Mouse (Mus musculus): ENCODE results near the gene Spire2.
"Not testable (repeated sequence)": the region's sequence is repeated elsewhere in the genome, so short reads cannot be mapped to it uniquely, and the experiment has no call there.

Spire2 gene

DNA sequence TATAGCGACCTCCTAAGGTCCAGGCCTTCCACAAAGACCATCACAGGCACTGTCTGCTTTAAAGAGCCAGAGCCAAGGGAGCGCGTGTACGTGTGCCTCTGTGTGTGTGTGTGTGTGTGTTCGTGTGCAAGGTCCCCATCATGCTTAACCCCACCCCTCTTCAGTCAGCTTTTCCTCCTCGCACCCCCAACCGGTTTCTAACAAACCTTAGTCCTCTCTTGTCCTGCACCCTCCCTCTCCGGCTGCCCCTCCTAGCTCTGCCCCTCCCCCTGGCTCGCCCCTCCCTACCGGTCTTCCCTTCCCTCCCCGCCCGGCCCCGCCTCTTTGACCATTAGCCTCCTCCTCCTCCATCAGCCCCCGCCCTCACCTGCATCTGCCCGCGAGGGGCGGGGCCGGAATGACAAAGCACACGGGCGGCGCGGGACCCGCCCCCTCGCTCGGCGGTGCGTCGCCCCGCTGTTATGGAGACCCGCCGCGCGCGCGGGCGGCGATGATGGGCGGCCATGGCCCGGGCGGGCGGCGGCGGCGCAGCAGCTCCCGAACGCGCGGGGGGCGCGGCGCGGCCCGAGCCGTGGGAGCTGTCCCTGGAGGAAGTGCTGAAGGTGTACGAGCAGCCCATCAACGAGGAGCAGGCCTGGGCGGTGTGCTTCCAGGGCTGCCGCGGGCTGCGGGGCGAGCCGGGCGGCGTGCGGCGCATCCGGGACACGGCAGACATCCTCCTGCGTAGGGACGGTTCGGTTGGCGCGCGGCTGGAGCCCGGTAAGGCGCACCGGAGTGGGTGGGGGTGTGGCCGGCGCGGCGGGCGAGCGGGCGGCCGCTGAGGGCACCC is at the start of gene Spire2:
Spire2 (plus strand) TSS at position 452 of the 829 bp plus-strand sequence.
- in situ Hi-C loops (cut with MboI, MseI) = no loop called here

DNA sequence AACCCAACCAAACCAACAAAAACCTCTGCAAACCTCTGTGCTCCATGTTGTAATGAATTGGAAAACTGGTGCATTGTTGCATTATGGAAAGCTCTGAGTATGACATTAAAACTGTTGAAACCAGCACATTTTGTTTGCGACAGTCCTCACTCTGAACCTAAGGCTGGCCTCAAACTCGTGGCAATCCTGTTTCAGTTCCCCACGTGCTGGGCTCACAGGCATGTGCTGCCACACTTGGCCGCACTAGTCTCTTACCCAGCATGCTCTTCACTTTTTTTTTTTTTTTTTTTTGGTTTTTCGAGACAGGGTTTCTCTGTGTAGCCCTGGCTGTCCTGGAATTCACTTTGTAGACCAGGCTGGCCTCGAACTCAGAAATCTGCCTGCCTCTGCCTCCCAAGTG is 49.5 kb upstream of the Spire2 start:
- in situ Hi-C loops (cut with MboI, MseI) = not testable (repeated sequence)

DNA sequence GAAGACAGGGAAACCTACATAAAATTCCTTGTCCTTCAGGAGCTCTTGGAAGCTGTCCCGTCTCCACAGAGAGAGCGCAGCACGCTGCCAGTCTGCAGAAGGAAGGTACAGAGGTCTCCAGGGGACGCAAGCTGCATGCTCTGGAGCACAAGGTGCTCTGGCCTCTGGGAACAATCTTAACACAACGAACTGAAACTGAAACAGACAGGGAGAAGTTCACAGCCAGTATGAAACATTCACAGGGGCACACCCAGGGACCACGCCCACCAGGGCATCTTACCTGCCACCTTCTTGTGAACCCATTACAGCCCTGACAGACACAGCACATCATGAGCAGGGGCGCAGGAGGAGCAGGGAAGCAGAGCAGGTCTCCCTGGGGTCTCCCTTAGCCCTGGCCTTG is 48.5 kb upstream of the Spire2 start:
- in situ Hi-C loops (cut with MboI, MseI) = no loop called here

DNA sequence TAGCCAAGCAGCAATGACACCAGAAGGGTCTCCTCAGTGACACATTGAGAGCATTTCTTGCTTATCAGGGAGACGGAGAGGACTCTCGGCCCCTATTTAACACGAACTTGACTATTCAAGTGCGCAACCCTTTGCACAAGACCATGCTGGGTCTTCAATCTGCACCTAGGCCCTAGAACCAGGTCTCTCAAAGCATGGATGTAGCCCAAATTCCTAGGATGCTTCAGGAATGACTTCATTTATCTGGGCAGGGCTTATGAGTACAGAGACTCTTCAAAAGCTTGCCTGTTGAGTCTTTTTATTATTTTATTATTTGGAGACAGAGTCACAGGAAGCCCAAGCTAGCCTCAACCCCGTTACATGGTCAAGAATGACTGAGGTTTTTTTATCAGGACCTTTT is 48.0 kb upstream of the Spire2 start:
- in situ Hi-C loops (cut with MboI, MseI) = no loop called here

DNA sequence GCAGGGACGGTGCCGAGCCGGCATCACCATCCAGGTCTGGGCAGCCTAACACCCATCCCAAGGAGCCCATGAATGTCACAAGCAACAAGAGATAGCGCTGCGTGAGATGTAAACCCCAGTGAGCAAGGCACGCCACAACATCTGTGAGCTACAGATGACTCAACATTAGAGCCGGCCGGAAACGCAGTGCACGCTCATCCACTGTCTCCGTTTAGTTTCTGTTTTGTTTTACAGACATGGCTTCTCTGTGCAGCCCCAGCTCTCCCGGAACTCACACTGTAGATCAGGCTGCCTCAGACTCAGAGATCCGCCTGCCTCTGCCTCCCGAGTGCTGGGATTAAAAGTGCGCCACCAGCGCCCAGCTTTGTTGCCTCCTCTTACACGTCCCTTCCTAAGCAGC is 45.2 kb upstream of the Spire2 start:
- in situ Hi-C loops (cut with MboI, MseI) = no loop called here

DNA sequence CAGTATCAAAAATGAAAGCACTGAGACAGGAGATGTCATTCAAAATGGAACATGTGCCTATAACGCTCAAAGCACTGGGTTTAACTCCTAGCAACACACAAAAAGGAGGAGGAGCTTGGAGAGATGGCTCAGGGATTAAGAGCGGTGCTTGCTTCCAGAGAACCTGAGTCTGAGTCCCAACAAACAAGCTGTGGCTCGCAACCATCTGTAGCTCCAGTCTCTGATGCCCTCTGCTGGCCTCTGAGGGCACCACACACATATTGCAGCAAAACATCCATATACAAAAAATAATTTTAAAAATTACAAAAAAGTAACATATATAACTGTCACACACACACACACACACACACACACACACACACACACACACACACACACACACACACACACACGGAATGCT is 42.3 kb upstream of the Spire2 start:
- in situ Hi-C loops (cut with MboI, MseI) = no loop called here

DNA sequence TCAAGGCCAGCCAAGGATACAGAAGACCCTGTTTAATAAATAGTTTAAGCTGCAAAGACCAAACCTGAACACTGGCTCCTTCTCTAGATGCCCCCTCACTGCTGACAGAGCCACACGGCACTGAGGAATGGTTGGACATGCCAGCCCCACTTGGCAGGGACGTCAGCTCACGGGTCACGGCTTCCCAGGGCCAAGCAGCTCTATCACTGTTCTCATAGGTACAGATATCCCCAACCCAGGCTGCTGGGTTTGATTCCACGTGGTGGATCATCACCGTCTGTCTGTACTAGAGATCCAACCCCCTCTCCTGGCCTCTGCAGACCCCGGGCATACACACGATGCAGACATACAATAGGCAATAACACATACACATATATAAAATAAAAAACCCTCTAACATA is 41.8 kb upstream of the Spire2 start:
- in situ Hi-C loops (cut with MboI, MseI) = no loop called here

DNA sequence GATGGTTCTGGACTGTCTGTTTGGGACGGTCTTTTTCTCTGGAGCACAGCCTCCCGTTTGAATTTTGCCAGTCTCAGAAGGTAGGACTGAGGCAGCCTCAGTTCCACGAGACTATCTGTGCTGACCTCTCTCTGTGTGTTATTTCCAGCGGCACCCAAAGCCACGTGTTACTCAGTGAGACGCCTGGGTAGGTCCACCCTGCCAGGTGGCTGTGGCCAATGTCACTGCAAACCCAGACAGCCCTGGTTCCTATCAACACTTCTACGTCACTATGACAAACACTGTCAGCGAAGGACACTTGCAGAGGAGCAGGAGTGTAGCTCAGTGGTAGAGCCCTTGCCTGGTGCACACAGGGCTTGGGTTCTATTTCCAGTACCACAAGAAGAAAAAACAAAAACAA is 40.8 kb upstream of the Spire2 start:
- in situ Hi-C loops (cut with MboI, MseI) = no loop called here

DNA sequence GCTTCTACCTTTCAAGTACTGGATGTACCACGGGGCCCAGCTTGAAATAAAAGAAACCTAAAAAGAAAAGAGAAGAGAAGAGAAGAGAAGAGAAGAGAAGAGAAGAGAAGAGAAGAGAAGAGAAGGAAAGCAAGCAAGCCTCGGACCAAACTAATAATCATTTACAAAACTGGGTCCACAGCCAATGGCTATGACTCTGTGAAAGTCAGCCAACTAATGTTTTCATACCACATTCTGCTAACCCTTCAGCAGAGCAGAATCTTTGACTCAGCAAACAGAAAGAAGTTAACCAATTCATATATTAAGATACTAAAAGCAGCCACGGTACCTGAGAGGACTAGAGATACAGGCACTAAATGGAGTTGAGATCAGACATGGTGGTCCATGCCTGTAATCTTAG is 40.2 kb upstream of the Spire2 start:
- in situ Hi-C loops (cut with MboI, MseI) = no loop called here

DNA sequence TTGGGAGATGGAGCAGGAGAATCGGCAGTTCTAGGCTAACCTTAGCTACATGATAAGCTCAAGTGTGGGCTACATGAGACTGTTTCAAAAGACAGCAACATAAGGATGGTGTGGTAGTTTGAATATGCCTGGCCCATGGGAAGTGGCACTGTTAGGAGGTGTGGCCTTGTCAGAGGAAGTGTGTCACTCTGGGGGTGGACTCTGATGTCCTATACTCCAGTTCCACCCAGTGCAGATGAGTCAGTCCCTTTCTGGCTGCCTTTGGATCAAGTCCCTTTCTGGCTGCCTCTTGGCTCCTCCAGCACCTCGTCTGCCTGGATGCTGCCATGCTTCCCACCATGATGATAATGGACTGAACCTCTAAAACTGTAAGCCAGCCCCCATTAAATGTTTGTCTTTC is 39.7 kb upstream of the Spire2 start:
- in situ Hi-C loops (cut with MboI, MseI) = no loop called here

DNA sequence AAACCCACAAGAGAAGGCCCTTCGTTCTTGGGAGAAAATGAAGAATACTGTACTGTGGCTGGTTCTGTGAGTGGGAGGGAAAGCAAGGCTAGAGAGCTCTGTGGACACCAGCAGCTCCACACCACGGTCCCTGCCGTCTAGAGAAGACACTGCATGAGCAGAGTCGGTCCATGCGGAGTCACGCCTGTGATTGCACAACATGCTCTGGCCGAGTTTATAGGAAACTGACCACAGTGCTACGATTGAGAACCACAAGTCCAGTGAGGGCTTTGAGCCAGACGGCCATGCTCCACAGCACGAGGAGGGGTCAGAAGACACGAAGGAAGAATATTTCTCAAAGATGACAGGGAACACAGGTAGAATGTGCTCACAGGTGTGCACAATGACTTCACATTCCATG is 34.2 kb upstream of the Spire2 start:
- in situ Hi-C loops (cut with MboI, MseI) = no loop called here

DNA sequence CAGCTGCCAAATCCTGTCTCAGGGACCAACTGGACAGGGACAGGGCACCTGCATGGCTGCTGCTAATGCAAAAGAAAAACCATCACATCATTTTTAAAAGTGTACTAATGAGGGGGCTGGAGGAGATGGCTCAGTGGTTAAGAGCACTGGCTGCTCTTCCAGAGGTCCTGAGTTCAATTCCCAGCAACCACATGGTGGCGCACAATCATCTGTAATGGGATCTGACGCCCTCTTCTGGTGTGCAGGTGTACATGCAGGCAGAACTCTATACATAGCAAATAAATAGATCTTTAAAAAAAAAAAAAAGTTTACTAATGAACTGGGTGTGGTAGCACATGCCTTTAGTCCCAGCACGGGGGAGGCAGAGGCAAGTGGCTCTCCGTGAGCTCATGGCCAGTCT is 23.8 kb upstream of the Spire2 start:
- in situ Hi-C loops (cut with MboI, MseI) = loop anchor here (10.0 kb wide), 1 partner anchor 1676 kb away; no protein-coding TSS in a partner anchor

DNA sequence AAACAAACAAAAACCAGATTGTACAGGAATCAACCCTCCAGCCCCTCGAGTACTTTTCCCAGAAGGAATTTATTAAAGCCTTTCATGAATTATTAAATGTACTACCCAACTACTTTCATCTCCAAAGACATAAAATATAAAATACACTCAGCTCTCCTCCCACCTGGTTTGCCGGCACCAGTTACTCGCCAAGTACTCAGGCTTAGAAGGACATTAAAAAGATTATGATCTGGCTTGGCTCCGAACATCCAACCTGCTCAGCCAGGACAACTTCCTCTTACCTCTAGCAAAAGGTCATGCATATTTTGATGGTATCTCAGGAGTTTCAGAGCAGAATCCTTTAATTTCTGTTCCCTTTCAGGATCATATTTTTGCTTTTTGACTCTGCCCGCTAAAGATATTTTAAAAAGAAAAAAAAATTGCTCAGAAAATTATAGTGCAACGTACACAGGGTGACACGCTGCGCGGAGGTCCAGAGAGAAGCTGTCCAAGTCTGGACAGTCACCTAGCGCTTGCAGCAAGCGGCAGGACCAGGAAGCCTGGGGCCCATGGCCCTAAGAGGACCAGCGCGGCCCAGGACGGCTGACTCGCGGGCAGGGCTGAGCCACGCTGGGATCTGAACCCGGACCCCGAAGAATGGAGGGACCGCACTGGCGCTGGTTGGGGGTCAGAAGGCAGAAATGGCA is 14.6 kb upstream of the Spire2 start:
- in situ Hi-C loops (cut with MboI, MseI) = no loop called here

DNA sequence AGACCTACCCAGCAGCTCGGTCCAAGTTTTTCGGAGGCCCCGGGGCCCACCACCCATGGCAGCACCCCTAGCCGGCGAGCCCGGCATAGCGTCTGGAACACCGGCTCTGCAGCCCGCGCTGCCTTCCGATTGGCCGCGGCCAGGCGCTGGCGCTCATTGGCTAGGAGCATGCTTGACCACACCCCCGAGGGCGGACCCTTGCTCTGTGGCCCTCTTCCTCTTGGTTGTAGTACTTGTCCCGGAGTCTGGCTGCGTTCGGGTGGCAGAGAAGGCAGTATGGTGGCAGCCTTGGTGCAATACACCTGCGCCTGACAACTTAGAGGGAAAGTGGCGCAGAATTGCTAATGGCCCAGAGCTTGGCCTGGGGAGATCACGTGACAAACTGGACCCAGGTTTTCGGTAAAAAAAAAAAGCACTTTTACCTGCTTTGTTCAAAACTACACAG is 14.0 kb upstream of the Spire2 start, which contains the start of gene Fanca:
Fanca (minus strand) TSS at position 110 of the 445 bp plus-strand sequence.
- in situ Hi-C loops (cut with MboI, MseI) = no loop called here

DNA sequence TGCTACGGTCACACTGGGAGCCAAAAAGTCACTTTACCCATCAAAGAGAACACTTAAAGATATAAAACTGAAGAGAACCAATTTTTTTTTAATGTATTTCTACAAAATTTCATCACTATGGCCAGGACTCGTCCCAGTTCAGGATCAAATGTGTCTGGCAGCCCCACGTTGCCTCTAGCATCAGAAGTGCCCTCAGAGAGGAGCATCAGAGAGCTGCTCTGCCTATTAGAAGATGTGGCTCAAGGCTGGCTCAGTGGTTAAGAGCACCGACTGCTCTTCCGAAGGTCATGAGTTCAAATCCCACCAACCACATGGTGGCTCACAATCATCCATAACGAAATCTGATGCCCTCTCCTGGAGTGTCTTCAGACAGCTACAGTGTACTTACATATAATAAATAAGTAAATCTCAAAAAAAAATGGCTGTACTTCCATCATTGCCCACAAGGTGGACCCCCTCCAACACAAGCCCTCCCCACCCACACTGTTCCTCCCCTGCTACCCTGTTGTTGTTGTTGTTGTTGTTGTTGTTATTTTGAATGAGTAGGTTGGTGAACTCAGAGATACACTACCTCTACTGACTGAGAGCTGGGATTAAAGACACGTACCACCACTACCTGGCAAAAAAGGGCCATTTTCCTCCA is 12.9 kb upstream of the Spire2 start:
- in situ Hi-C loops (cut with MboI, MseI) = no loop called here

DNA sequence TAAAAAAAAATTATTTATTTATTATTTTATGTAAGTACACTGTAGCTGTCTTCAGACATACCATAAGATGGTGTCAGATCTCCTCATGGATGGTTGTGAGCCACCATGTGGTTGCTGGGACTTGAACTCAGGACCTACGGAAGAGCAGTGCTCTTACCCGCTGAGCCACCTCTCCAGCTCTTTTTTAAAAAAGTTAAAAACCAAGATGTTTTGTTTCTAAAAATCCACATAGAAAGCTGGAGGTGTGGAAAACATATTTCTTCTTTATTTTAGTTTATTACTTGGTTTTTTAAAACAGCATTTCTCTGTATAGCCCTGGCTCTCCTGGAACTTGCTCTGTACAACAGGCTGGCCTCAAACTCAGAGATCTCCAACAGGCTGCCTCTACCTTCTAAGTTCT is 4.0 kb upstream of the Spire2 start:
- in situ Hi-C loops (cut with MboI, MseI) = no loop called here

DNA sequence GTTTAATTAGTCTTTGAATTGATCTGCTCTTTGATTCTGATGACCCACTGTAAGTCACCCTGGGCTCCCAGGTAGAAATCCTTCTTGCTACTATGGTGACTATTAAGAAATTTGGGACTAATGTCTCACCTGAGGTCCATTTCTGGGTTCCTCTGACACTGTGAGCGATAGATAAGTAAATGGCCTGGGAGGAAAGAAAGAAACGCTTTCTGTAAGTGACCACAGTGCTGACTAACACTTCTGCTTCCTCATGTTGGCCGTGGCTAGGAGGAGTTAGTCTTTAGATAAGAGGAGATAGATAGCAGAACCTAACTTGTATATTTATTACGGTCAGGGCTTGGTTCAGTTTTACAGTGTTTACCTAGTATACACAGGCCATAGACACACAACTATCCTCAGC is 3.2 kb upstream of the Spire2 start:
- in situ Hi-C loops (cut with MboI, MseI) = no loop called here

DNA sequence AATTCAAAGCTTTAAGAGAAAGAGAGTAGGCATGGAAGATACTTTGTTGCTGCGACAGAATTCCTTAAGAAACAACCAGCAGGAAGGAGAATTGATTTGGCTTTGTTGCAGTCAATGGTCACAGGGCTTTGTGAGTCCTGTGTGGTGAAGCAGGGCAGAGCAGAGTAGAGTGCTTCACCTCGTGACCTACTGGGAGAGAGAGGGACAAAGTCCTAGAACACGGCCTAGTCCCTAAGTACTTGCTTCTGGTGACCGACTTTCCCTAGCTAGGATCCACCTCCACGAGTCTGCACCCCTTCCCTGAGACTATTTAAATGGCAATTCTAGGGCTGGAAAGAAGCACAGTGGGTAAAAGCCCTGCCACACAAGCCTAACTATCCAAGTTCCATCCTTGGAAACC is 2.6 kb upstream of the Spire2 start:
- in situ Hi-C loops (cut with MboI, MseI) = no loop called here

DNA sequence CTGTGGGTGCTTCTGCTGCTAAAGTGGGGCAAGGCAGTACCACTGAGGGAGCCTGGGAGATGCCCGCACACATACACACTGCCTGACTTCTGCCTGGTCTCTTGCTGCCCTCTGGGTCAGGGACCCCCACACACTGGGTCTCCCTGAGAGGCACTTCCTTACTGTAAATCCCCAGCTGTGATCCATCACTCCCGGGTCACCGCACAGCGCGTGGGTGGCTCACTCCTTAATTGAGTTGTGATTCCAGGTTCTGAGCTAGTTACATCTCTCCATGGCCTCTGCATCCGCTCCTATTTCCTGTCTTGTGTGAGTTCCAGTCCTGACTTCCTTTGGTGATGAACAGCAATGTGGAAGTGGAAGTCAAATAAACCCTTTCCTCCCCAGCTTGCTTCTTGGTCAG is 1.8 kb upstream of the Spire2 start:
- in situ Hi-C loops (cut with MboI, MseI) = no loop called here

DNA sequence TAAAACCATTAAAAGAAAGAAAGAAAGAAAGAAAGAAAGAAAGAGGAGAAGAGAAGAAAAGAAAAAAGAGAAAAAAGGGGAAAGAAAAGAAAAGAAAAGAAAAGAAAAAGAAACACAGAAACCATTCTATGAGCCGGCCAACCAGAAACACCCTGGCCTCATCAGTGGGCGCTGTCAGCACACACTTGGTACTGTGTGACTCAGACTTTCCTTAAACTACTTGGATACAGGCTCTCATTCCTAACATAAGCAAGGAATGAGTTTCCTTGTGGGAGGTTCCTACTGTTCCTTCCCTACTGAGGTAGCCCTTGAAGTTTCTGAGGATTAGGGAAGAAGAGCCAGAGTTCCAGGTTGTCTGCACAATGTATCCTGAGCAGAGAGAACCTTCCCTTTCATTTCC is 1.2 kb upstream of the Spire2 start:
- in situ Hi-C loops (cut with MboI, MseI) = no loop called here

DNA sequence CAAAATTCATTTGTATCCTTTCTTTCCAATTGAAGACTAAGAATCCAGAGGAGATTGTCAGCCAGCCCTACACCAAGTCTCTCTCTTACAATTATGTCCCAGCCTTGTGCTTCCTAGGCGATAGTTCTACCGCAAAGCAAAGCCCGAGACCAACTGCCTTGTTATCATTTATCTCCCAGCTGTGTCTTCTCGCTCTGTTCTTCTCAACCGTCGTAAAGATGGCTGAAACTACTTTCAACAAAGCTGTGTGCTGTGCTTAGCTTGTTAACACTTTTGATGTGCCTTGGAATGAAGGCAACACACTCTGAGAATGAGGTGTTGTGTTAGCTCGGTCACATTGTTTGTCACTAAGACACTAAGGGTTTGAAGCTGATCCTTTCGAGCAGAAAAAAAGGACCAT is 703 bp upstream of the Spire2 start:
- in situ Hi-C loops (cut with MboI, MseI) = no loop called here

DNA sequence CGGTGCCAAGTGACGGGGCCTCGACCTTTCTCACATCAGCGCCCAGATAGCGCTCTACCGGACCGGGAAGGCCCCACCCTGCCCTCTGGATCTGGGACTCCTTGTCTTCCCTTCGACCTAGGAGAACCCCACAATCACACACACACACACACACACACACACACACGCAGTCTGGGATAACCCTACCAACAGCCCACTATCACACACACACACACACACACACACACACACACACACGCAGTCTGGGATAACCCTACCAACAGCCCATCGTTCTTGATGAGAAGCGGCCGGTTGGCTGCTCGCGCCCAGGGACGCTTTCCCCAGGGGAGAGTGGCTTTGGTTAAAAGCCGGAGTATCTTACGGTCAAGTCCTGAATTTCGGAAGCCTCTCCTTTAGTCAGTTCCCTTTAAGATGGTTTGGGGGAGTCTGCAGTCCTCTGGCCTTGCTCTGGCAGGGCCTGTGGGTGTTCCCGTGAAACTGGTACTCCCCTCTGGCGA is 626 bp downstream of the Spire2 start:
- in situ Hi-C loops (cut with MboI, MseI) = no loop called here
